Mouse (Mus musculus): ENCODE data around the gene Astl. TPM values are rescaled to one million over a fixed set of nuclear protein-coding genes. Genes with fewer than 3 reads are reported as not detected.
"Not testable (repeated sequence)": the region's sequence is repeated elsewhere in the genome, so short reads cannot be mapped to it uniquely, and the experiment has no call there.

The Astl gene
- not detected in 2 replicates for polyA plus RNA-seq (2014; fragmentation: Nextera tagmentation; extraction: Ambion mirVana)

- whole genome bisulfite sequencing: 86% methylated on average over 4 of the region's 4 CpGs
Observed at GRCm38 (mm10) chr2:127338416-127338815, at the start of gene Astl. Gene Astl, plus strand, starts transcription at chr2:127338639.

GRCm38 (mm10) chr2:127292250-127292649 is 46.2 kb upstream of the Astl start:
- Histone ChIP-seq H3K36me3 (replicated peaks; ENCODE audit: control insufficient read depth, insufficient read depth) (peaks cover 85% of the 10 kb centered on the region), H3K9ac (no peak overlapping the region), H3K27ac (no peak overlapping the region), H3K4me2 (replicated peaks) (no peak overlapping the region), H3K4me3 (replicated peaks; ENCODE audit: low read length) (no peak overlapping the region), H3K9me3 (ENCODE audit: control insufficient read depth, low read length) (no peaks in the 10 kb centered on the region), H3K4me1 (replicated peaks; ENCODE audit: control insufficient read depth, insufficient read depth, low read length) (no peaks in the 10 kb centered on the region), H3K27me3 (ENCODE audit: control insufficient read depth, insufficient read depth, low read length) (no peaks in the 10 kb centered on the region)
- no peak for ATAC-seq (ENCODE audit: low FRiP score)
- WGBS: 85% methylated on average over 4 of the region's 4 CpGs
- DNase-seq (ENCODE audit: low spot score): no peak

More at GRCm38 (mm10) chr2:127338416-127338815, at the start of gene Astl:
- H3K4me2 ChIP-seq (replicated peaks): peak within 1 kb of the TSS; percentile 95; the same call in 1 of the 2 replicates
- peak within 1 kb of the TSS; percentile 53; the same call in 1 of the 2 replicates for H3K4me3 ChIP-seq (replicated peaks; ENCODE audit: low read length)
- H3K9me3 ChIP-seq (ENCODE audit: control insufficient read depth, low read length): no peaks in the 10 kb centered on the region
- 0 out of 2 replicates have a peak, but pooled peaks cover 13% of the 10 kb centered on the region for H3K4me1 ChIP-seq (replicated peaks; ENCODE audit: control insufficient read depth, insufficient read depth, low read length)
- H3K27me3 ChIP-seq (ENCODE audit: control insufficient read depth, insufficient read depth, low read length): peaks cover 31% of the 10 kb centered on the region
- DNase-seq (ENCODE audit: low spot score): no peak
- H3K27ac ChIP-seq: no peak within 1 kb of the TSS
- H3K9ac ChIP-seq: no peak within 1 kb of the TSS
- H3K36me3 ChIP-seq (replicated peaks; ENCODE audit: control insufficient read depth, insufficient read depth): no peaks in the 10 kb centered on the region
- ATAC-seq (ENCODE audit: low FRiP score): no peak

- H3K4me1 ChIP-seq (replicated peaks; ENCODE audit: control insufficient read depth, insufficient read depth, low read length): no peaks in the 10 kb centered on the region
- DNase-seq (ENCODE audit: low spot score) (no peak), ATAC-seq (ENCODE audit: low FRiP score) (no peak)
- H3K4me3 ChIP-seq (replicated peaks; ENCODE audit: low read length): no peak overlapping the region
- no peak overlapping the region for H3K27ac ChIP-seq
- H3K9ac ChIP-seq: no peak overlapping the region
- H3K27me3 ChIP-seq (ENCODE audit: control insufficient read depth, insufficient read depth, low read length): no peaks in the 10 kb centered on the region
- H3K36me3 ChIP-seq (replicated peaks; ENCODE audit: control insufficient read depth, insufficient read depth): peaks cover 99% of the 10 kb centered on the region
- H3K4me2 ChIP-seq (replicated peaks): no peak overlapping the region
- 96% methylated on average over 7 of the region's 7 CpGs for WGBS
- no peaks in the 10 kb centered on the region for H3K9me3 ChIP-seq (ENCODE audit: control insufficient read depth, low read length)
Observed at GRCm38 (mm10) chr2:127297001-127297805, 41.2 kb upstream of the Astl start.

GRCm38 (mm10) chr2:127298056-127298455 is 40.4 kb upstream of the Astl start:
- H3K9me3 ChIP-seq (ENCODE audit: control insufficient read depth, low read length): no peaks in the 10 kb centered on the region
- H3K4me2 ChIP-seq (replicated peaks): no peak overlapping the region
- H3K4me1 ChIP-seq (replicated peaks; ENCODE audit: control insufficient read depth, insufficient read depth, low read length): no peaks in the 10 kb centered on the region
- H3K27ac ChIP-seq: no peak overlapping the region
- H3K9ac ChIP-seq: no peak overlapping the region
- ATAC-seq (ENCODE audit: low FRiP score) (no peak), DNase-seq (ENCODE audit: low spot score) (no peak)
- H3K4me3 ChIP-seq (replicated peaks; ENCODE audit: low read length): no peak overlapping the region
- H3K36me3 ChIP-seq (replicated peaks; ENCODE audit: control insufficient read depth, insufficient read depth): peaks cover 92% of the 10 kb centered on the region
- WGBS: 97% methylated on average over 1 of the region's 1 CpGs
- H3K27me3 ChIP-seq (ENCODE audit: control insufficient read depth, insufficient read depth, low read length): no peaks in the 10 kb centered on the region

- WGBS: 89% methylated on average over 3 of the region's 3 CpGs
- no peaks in the 10 kb centered on the region for H3K27me3 ChIP-seq (ENCODE audit: control insufficient read depth, insufficient read depth, low read length)
- peaks cover 66% of the 10 kb centered on the region for H3K36me3 ChIP-seq (replicated peaks; ENCODE audit: control insufficient read depth, insufficient read depth)
- no peak overlapping the region for H3K9ac ChIP-seq
- no peak overlapping the region for H3K4me2 ChIP-seq (replicated peaks)
- no peak for DNase-seq (ENCODE audit: low spot score)
- no peak overlapping the region for H3K4me3 ChIP-seq (replicated peaks; ENCODE audit: low read length)
- no peak for ATAC-seq (ENCODE audit: low FRiP score)
- no peaks in the 10 kb centered on the region for H3K9me3 ChIP-seq (ENCODE audit: control insufficient read depth, low read length)
- H3K4me1 ChIP-seq (replicated peaks; ENCODE audit: control insufficient read depth, insufficient read depth, low read length): no peaks in the 10 kb centered on the region
- no peak overlapping the region for H3K27ac ChIP-seq
Observed at GRCm38 (mm10) chr2:127300701-127301100, 37.7 kb upstream of the Astl start.

- WGBS: 95% methylated on average over 3 of the region's 3 CpGs
- no peak overlapping the region for H3K27ac ChIP-seq
- no peak overlapping the region for H3K4me3 ChIP-seq (replicated peaks; ENCODE audit: low read length)
- H3K27me3 ChIP-seq (ENCODE audit: control insufficient read depth, insufficient read depth, low read length): no peaks in the 10 kb centered on the region
- DNase-seq (ENCODE audit: low spot score) (no peak), ATAC-seq (ENCODE audit: low FRiP score) (no peak)
- no peak overlapping the region for H3K9ac ChIP-seq
- peaks cover 54% of the 10 kb centered on the region for H3K36me3 ChIP-seq (replicated peaks; ENCODE audit: control insufficient read depth, insufficient read depth)
- H3K4me1 ChIP-seq (replicated peaks; ENCODE audit: control insufficient read depth, insufficient read depth, low read length): no peaks in the 10 kb centered on the region
- no peaks in the 10 kb centered on the region for H3K9me3 ChIP-seq (ENCODE audit: control insufficient read depth, low read length)
- H3K4me2 ChIP-seq (replicated peaks): no peak overlapping the region
Observed at GRCm38 (mm10) chr2:127301883-127302282, 36.6 kb upstream of the Astl start.

- not testable (repeated sequence) for DNase-seq (ENCODE audit: low spot score); H3K9me3 ChIP-seq (ENCODE audit: control insufficient read depth, low read length); ATAC-seq (ENCODE audit: low FRiP score); H3K27me3 ChIP-seq (ENCODE audit: control insufficient read depth, insufficient read depth, low read length); H3K27ac ChIP-seq; H3K4me3 ChIP-seq (replicated peaks; ENCODE audit: low read length); H3K9ac ChIP-seq; H3K4me1 ChIP-seq (replicated peaks; ENCODE audit: control insufficient read depth, insufficient read depth, low read length); H3K4me2 ChIP-seq (replicated peaks)
- WGBS: 97% methylated on average over 4 of the region's 4 CpGs
- peaks cover 31% of the 10 kb centered on the region for H3K36me3 ChIP-seq (replicated peaks; ENCODE audit: control insufficient read depth, insufficient read depth)
Observed at GRCm38 (mm10) chr2:127304192-127304591, 34.2 kb upstream of the Astl start.

GRCm38 (mm10) chr2:127304609-127305210 is 33.7 kb upstream of the Astl start:
- 93% methylated on average over 3 of the region's 3 CpGs for WGBS

GRCm38 (mm10) chr2:127306123-127306522 is 32.3 kb upstream of the Astl start:
- no peak overlapping the region for H3K27ac ChIP-seq
- no peaks in the 10 kb centered on the region for H3K27me3 ChIP-seq (ENCODE audit: control insufficient read depth, insufficient read depth, low read length)
- H3K4me1 ChIP-seq (replicated peaks; ENCODE audit: control insufficient read depth, insufficient read depth, low read length): no peaks in the 10 kb centered on the region
- H3K36me3 ChIP-seq (replicated peaks; ENCODE audit: control insufficient read depth, insufficient read depth): peaks cover 12% of the 10 kb centered on the region
- H3K9ac ChIP-seq: no peak overlapping the region
- no peak overlapping the region for H3K4me2 ChIP-seq (replicated peaks)
- no peaks in the 10 kb centered on the region for H3K9me3 ChIP-seq (ENCODE audit: control insufficient read depth, low read length)
- DNase-seq (ENCODE audit: low spot score) (no peak), ATAC-seq (ENCODE audit: low FRiP score) (no peak)
- no peak overlapping the region for H3K4me3 ChIP-seq (replicated peaks; ENCODE audit: low read length)

More at GRCm38 (mm10) chr2:127304609-127305210, 33.7 kb upstream of the Astl start:
- H3K9ac ChIP-seq: no peak overlapping the region
- no peaks in the 10 kb centered on the region for H3K9me3 ChIP-seq (ENCODE audit: control insufficient read depth, low read length)
- no peak overlapping the region for H3K27ac ChIP-seq
- ATAC-seq (ENCODE audit: low FRiP score): no peak
- no peaks in the 10 kb centered on the region for H3K4me1 ChIP-seq (replicated peaks; ENCODE audit: control insufficient read depth, insufficient read depth, low read length)
- no peaks in the 10 kb centered on the region for H3K27me3 ChIP-seq (ENCODE audit: control insufficient read depth, insufficient read depth, low read length)
- H3K36me3 ChIP-seq (replicated peaks; ENCODE audit: control insufficient read depth, insufficient read depth): peaks cover 26% of the 10 kb centered on the region
- H3K4me3 ChIP-seq (replicated peaks; ENCODE audit: low read length): no peak overlapping the region
- no peak overlapping the region for H3K4me2 ChIP-seq (replicated peaks)
- no peak for DNase-seq (ENCODE audit: low spot score)

Data from hindbrain, embryonic 14.5 days (tissue).